Mouse (Mus musculus) kidney, adult 10 weeks (tissue): ENCODE results near the gene Wdr63. TPM values are rescaled to one million over a fixed set of nuclear protein-coding genes. Genes with fewer than 3 reads are reported as not detected.

Source experiments
- polyA plus RNA-seq: library from polyadenylated mRNA; stranded (reverse); fragments of 350-450 nt; fragmentation: Illumina TruSeq; extraction: RNeasy Lipid Tissue Mini Kit (QIAGEN cat#74804); gene quantifications from one replicate; pipeline ENCODE4 v1.2.3, GENCODE M21; 2014; ENCODE audit warnings: low read depth, low replicate concordance

Gene Wdr63
- not detected for polyA plus RNA-seq

GRCm38 (mm10) chr3:146107921-146108571, at the start of gene Wdr63:
Gene Wdr63 (minus strand): TSS chr3:146108130.

DNA sequence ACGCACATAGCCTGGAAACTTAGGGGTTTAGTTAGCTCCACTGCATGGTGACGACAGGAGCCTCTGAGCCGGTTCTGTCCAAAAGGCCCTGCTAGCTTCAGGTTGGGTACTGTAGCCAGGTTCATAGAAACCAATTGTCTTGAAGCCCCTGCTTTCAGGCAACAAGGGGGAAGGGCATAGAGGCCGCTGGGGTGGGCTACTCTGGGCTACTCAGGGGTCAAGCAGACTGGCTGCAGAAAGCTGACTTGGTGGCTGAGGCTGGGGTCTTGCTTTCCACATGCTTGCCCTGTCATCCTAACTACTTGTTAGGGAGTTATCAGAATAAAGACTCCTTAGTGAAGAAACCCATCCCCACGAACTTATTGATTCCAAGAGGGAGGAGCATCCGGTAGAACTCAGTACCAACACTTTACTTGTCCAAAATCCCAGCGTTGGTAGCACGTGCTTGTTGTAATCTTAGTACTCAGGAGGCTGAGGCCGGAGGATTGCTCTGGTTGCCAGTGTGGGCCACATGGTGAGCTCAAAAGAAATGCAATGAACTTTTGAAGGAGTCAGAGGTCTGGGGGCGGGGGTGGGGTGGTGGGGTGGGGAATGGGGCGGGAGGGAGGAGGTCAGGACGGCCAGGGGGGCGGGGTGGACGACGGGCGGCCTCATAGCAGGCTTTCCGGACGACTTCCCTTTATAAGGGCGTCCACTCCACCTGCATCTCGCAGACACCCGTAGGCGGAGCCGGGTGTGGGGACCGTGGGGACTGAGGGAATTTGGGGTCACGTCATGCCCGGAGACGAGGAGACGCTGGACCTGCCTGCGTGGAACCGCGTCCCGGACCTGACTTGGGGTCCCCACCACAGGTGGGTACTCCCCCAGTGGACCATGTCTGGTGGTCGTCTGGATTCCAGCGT, 41.5 kb upstream of the Wdr63 start, which contains the start of gene Mcoln2:
Gene Mcoln2 (plus strand): TSS at position 678 of the 902 bp plus-strand sequence.

GRCm38 (mm10) chr3:146117258-146117996, 9.5 kb upstream of the Wdr63 start, which contains the start of gene Mcoln3:
Gene Mcoln3 (plus strand): TSS chr3:146117450.

Other genes starting within 250 kb of the Wdr63 start
- 15.2 TPM for gene Bcl10, start 185.3 kb downstream of the Wdr63 start, polyA plus RNA-seq
- 63.8 TPM for gene 2410004B18Rik, start 170.1 kb downstream of the Wdr63 start, polyA plus RNA-seq
- 14.0 TPM for gene Syde2, start 120.3 kb downstream of the Wdr63 start, polyA plus RNA-seq
- 22.6 TPM for gene Mcoln3, start 9.3 kb upstream of the Wdr63 start, polyA plus RNA-seq
- gene Mcoln2, start 41.7 kb upstream of the Wdr63 start, polyA plus RNA-seq: 8.8 TPM
- gene Lpar3, start 112.8 kb upstream of the Wdr63 start, polyA plus RNA-seq: 26.0 TPM